ENCODE assay signal across 21 mouse cellular contexts in the genomic region with DNA sequence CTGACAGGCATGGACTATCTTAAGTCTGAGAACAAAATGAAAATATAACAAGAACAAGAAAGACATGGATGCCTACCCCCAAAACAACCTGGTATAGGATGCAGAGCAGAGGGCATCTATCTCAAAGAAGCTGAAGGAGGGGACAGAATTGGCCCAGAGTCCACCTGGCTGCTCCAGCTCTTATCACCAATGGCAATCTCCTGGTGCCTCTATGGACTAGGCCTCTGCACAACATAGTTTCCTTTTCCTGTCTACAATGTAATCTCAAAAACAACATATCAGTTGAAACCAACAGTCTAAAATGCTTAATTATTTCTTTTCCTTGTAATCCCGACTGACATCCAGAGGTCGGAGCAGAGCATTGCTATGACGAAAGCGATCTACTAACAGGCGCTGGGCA. TPM values are rescaled to one million over a fixed set of nuclear protein-coding genes. Genes with fewer than 3 reads are reported as not detected.
"Had no signal": no experiment of that assay in that cellular context is flagged by ENCODE, and none has a peak within 500 bp of the region (broad histone marks: within the 10 kb centered on the region; RNA-seq: fewer than 3 reads in every experiment).

No protein-coding gene starts in this region.

- H3K27me3 ChIP-seq: neural tube, embryonic 12.5 days; neural tube, embryonic 13.5 days; neural tube, embryonic 15.5 days; stomach, embryonic 15.5 days had no signal

- H3K36me3 ChIP-seq: neural tube, embryonic 12.5 days; neural tube, embryonic 13.5 days; neural tube, embryonic 15.5 days; stomach, embryonic 15.5 days had no signal

- H3K27ac ChIP-seq: neural tube, embryonic 12.5 days; neural tube, embryonic 13.5 days; neural tube, embryonic 15.5 days; stomach, embryonic 15.5 days; stomach, postnatal 0 days had no signal

- H3K4me2 ChIP-seq: neural tube, embryonic 12.5 days; neural tube, embryonic 13.5 days; neural tube, embryonic 15.5 days; stomach, embryonic 15.5 days had no signal

- H3K9me3 ChIP-seq: neural tube, embryonic 12.5 days; neural tube, embryonic 13.5 days; neural tube, embryonic 15.5 days; stomach, embryonic 15.5 days had no signal

- H3K4me3 ChIP-seq: neural tube, embryonic 12.5 days; neural tube, embryonic 13.5 days; neural tube, embryonic 15.5 days; stomach, embryonic 15.5 days had no signal

- H3K4me1 ChIP-seq: neural tube, embryonic 12.5 days; neural tube, embryonic 13.5 days; neural tube, embryonic 15.5 days; stomach, embryonic 15.5 days had no signal

- DNase-seq: retina, postnatal 1 day; right cerebral cortex, adult 18-20 months; right cerebral cortex, postnatal 14 days; right cerebral cortex, postnatal 25 days; right cerebral cortex, postnatal 4 days; spleen, adult 18-20 months; thymus, adult 18-20 months; thymus, adult 2 months; thymus, postnatal 14 days; thymus, postnatal 25 days; thymus, postnatal 36 days; thymus, postnatal 4 days had no signal

- H3K9ac ChIP-seq: neural tube, embryonic 12.5 days; neural tube, embryonic 13.5 days; neural tube, embryonic 15.5 days; stomach, embryonic 15.5 days had no signal

RNA-seq across cellular contexts. Expression of a gene that starts 36.8 kb away (rescaled TPM):
- total RNA-seq: neutrophil, adult 5-6 weeks had no signal
- polyA plus RNA-seq: neural tube, embryonic 12.5 days; neural tube, embryonic 13.5 days; spleen, adult 2 months; stomach, embryonic 14.5 days; urinary bladder, adult 2 months had no signal
